Mouse (Mus musculus) hindbrain, embryonic 11.5 days (tissue): ENCODE data around the gene Rhobtb3. TPM values are rescaled to one million over a fixed set of nuclear protein-coding genes. Genes with fewer than 3 reads are reported as not detected.
"Not testable (repeated sequence)": the region's sequence is repeated elsewhere in the genome, so short reads cannot be mapped to it uniquely, and the experiment has no call there.

Source experiments
- ATAC-seq: fragments of 200-750 bp; cut with Nextera tagmentation; 2 replicates; pipeline ENCODE4 v1.8.0; 2017; ENCODE audit warnings: mild to moderate bottlenecking, moderate TSS enrichment, moderate library complexity; ENCODE audit not compliant: low FRiP score
- DNase-seq: peaks from one replicate; pipeline ENCODE4 v3.0.0-alpha.2; 2015; ENCODE audit warnings: low spot score
- H3K27ac ChIP-seq: fragments of 300-500 bp; sonication (generic); 2 replicates; pipeline ENCODE4 v1.5.1; 2014; ENCODE audit warnings: mild to moderate bottlenecking, low read depth, low read length
- H3K27me3 ChIP-seq: fragments of 300-500 bp; sonication (generic); 2 replicates; pipeline ENCODE4 v1.6.1; 2014; ENCODE audit warnings: mild to moderate bottlenecking, low read length, moderate library complexity, mixed read lengths; ENCODE audit not compliant: control insufficient read depth, insufficient read depth
- H3K36me3 ChIP-seq: fragments of 300-500 bp; sonication (generic); 2 replicates; pipeline ENCODE4 v1.6.1; 2014; ENCODE audit warnings: mild to moderate bottlenecking, low read length, moderate library complexity, mixed read lengths; ENCODE audit not compliant: control insufficient read depth, insufficient read depth
- H3K4me1 ChIP-seq: fragments of 300-500 bp; sonication (generic); replicated peaks from 2 replicates; pipeline ENCODE4 v1.6.1; 2014; ENCODE audit warnings: low read length, mixed read lengths; ENCODE audit not compliant: control insufficient read depth, insufficient read depth
- H3K4me2 ChIP-seq: fragments of 300-500 bp; sonication (generic); replicated peaks from 2 replicates; pipeline ENCODE4 v1.6.1; 2014; ENCODE audit warnings: mild to moderate bottlenecking, low read depth, low read length
- H3K4me3 ChIP-seq: fragments of 300-500 bp; sonication (generic); 2 replicates; pipeline ENCODE4 v1.5.1; 2014; ENCODE audit warnings: low read depth, low read length
- H3K9ac ChIP-seq: fragments of 300-500 bp; sonication (generic); 2 replicates; pipeline ENCODE4 v1.6.1; 2014; ENCODE audit warnings: low read depth, low read length
- H3K9me3 ChIP-seq: fragments of 300-500 bp; sonication (generic); 2 replicates; pipeline ENCODE4 v1.6.1; 2016; ENCODE audit warnings: low read length; ENCODE audit not compliant: control insufficient read depth
- WGBS: fragments of 180-500 bp; shearing (Covaris S2); extraction: QIAGEN DNeasy Blood & Tissue Kit; methylation state at CpG from one replicate; pipeline ENCODE4 v1.1.7; 2014; 5-methylcytosine and 5-hydroxymethylcytosine counted together
- polyA plus RNA-seq: library from polyadenylated mRNA; unstranded; fragments of >200 nt; fragmentation: Nextera tagmentation; extraction: Ambion mirVana; gene quantifications from 2 replicates; pipeline ENCODE4 v1.2.1, GENCODE M21; 2014

Rhobtb3 gene
- polyA plus RNA-seq, 1 experiment from 2014 or later: 55.2 TPM

- H3K36me3 ChIP-seq: no peaks in the 10 kb centered on the region
- no peaks in the 10 kb centered on the region for H3K27me3 ChIP-seq
- no peaks in the 10 kb centered on the region for H3K9me3 ChIP-seq
- H3K4me3 ChIP-seq: no peak overlapping the region
- H3K4me1 ChIP-seq: no peaks in the 10 kb centered on the region
- WGBS: 89% methylated on average over 5 of the region's 5 CpGs
- DNase-seq (no peak), ATAC-seq (no peak)
- H3K27ac ChIP-seq: no peak overlapping the region
- no peak overlapping the region for H3K4me2 ChIP-seq
- H3K9ac ChIP-seq: no peak overlapping the region
These were observed 39.1 kb downstream of the Rhobtb3 start for GRCm38 (mm10) chr13:75904660-75905059.

GRCm38 (mm10) chr13:75900928-75901327, 42.8 kb downstream of the Rhobtb3 start:
- DNase-seq, H3K4me2 ChIP-seq, H3K36me3 ChIP-seq, ATAC-seq, H3K9ac ChIP-seq, H3K9me3 ChIP-seq, H3K27ac ChIP-seq, H3K4me1 ChIP-seq, H3K4me3 ChIP-seq, H3K27me3 ChIP-seq: not testable (repeated sequence)
- 100% methylated on average over 1 of the region's 1 CpGs for WGBS

GRCm38 (mm10) chr13:75892876-75893275, 50.8 kb downstream of the Rhobtb3 start:
- Histone ChIP-seq H3K36me3 (0 out of 2 replicates have a peak, but pooled peaks cover 4% of the 10 kb centered on the region), H3K27ac (no peak overlapping the region), H3K9ac (no peak overlapping the region), H3K9me3 (no peaks in the 10 kb centered on the region), H3K4me1 (no peaks in the 10 kb centered on the region), H3K27me3 (no peaks in the 10 kb centered on the region), H3K4me3 (no peak overlapping the region), H3K4me2 (no peak overlapping the region)
- 90% methylated on average over 6 of the region's 6 CpGs for WGBS
- ATAC-seq (no peak), DNase-seq (no peak)

- Histone ChIP-seq H3K9ac (no peak overlapping the region), H3K9me3 (no peaks in the 10 kb centered on the region), H3K27me3 (no peaks in the 10 kb centered on the region), H3K4me3 (no peak overlapping the region), H3K36me3 (0 out of 2 replicates have a peak, but pooled peaks cover 4% of the 10 kb centered on the region), H3K4me2 (no peak overlapping the region), H3K4me1 (no peaks in the 10 kb centered on the region), H3K27ac (no peak overlapping the region)
- ATAC-seq: no peak
- DNase-seq: no peak
- 98% methylated on average over 3 of the region's 3 CpGs for WGBS
These were observed 51.4 kb downstream of the Rhobtb3 start for GRCm38 (mm10) chr13:75892291-75892690.

GRCm38 (mm10) chr13:75891868-75892267, 51.9 kb downstream of the Rhobtb3 start:
- WGBS: 96% methylated on average over 4 of the region's 4 CpGs
- H3K4me2 ChIP-seq: no peak overlapping the region
- no peak overlapping the region for H3K4me3 ChIP-seq
- H3K27ac ChIP-seq: no peak overlapping the region
- ATAC-seq (no peak), DNase-seq (no peak)
- H3K9me3 ChIP-seq: no peaks in the 10 kb centered on the region
- no peaks in the 10 kb centered on the region for H3K27me3 ChIP-seq
- H3K4me1 ChIP-seq: no peaks in the 10 kb centered on the region
- H3K36me3 ChIP-seq: 0 out of 2 replicates have a peak, but pooled peaks cover 4% of the 10 kb centered on the region
- no peak overlapping the region for H3K9ac ChIP-seq

- no peak overlapping the region for H3K27ac ChIP-seq
- H3K27me3 ChIP-seq: no peaks in the 10 kb centered on the region
- no peak overlapping the region for H3K4me2 ChIP-seq
- H3K4me1 ChIP-seq: no peaks in the 10 kb centered on the region
- ATAC-seq (no peak), DNase-seq (no peak)
- no peak overlapping the region for H3K9ac ChIP-seq
- no peak overlapping the region for H3K4me3 ChIP-seq
- H3K9me3 ChIP-seq: no peaks in the 10 kb centered on the region
- no peaks in the 10 kb centered on the region for H3K36me3 ChIP-seq
- WGBS: 89% methylated on average over 3 of the region's 3 CpGs
These were observed 59.9 kb downstream of the Rhobtb3 start for GRCm38 (mm10) chr13:75883792-75884191.

- H3K36me3 ChIP-seq: no peaks in the 10 kb centered on the region
- no peak overlapping the region for H3K4me3 ChIP-seq
- no peaks in the 10 kb centered on the region for H3K4me1 ChIP-seq
- H3K27me3 ChIP-seq: no peaks in the 10 kb centered on the region
- DNase-seq: no peak
- ATAC-seq: peak; percentile 45; the same call in 1 of the 2 replicates
- 86% methylated on average over 2 of the region's 2 CpGs for WGBS
- H3K9ac ChIP-seq: no peak overlapping the region
- no peaks in the 10 kb centered on the region for H3K9me3 ChIP-seq
- no peak overlapping the region for H3K27ac ChIP-seq
- no peak overlapping the region for H3K4me2 ChIP-seq
These were observed 63.2 kb downstream of the Rhobtb3 start for GRCm38 (mm10) chr13:75880501-75880900.

- Histone ChIP-seq H3K4me1 (no peaks in the 10 kb centered on the region), H3K4me3 (no peak overlapping the region), H3K27me3 (no peaks in the 10 kb centered on the region), H3K9me3 (no peaks in the 10 kb centered on the region), H3K36me3 (no peaks in the 10 kb centered on the region), H3K9ac (no peak overlapping the region), H3K4me2 (no peak overlapping the region), H3K27ac (no peak overlapping the region)
- 86% methylated on average over 3 of the region's 3 CpGs for WGBS
- ATAC-seq (no peak), DNase-seq (no peak)
These were observed 64.0 kb downstream of the Rhobtb3 start for GRCm38 (mm10) chr13:75879756-75880155.

- Histone ChIP-seq H3K4me1 (no peaks in the 10 kb centered on the region), H3K27me3 (no peaks in the 10 kb centered on the region), H3K4me3 (no peak overlapping the region), H3K4me2 (no peak overlapping the region), H3K27ac (no peak overlapping the region), H3K9ac (no peak overlapping the region), H3K9me3 (no peaks in the 10 kb centered on the region), H3K36me3 (peaks cover 3% of the 10 kb centered on the region; the same call in 1 of the 2 replicates)
- DNase-seq: peak; percentile 68
- ATAC-seq: peak; percentile 54; the same call in 1 of the 2 replicates
These were observed 65.8 kb downstream of the Rhobtb3 start for GRCm38 (mm10) chr13:75877907-75878306.
